Mouse (Mus musculus): ENCODE measurements around the gene Ypel1. TPM values are rescaled to one million over a fixed set of nuclear protein-coding genes. Genes with fewer than 3 reads are reported as not detected.

Gene Ypel1
- polyA plus RNA-seq, 1 experiment from 2014 or later = 104 TPM

DNA sequence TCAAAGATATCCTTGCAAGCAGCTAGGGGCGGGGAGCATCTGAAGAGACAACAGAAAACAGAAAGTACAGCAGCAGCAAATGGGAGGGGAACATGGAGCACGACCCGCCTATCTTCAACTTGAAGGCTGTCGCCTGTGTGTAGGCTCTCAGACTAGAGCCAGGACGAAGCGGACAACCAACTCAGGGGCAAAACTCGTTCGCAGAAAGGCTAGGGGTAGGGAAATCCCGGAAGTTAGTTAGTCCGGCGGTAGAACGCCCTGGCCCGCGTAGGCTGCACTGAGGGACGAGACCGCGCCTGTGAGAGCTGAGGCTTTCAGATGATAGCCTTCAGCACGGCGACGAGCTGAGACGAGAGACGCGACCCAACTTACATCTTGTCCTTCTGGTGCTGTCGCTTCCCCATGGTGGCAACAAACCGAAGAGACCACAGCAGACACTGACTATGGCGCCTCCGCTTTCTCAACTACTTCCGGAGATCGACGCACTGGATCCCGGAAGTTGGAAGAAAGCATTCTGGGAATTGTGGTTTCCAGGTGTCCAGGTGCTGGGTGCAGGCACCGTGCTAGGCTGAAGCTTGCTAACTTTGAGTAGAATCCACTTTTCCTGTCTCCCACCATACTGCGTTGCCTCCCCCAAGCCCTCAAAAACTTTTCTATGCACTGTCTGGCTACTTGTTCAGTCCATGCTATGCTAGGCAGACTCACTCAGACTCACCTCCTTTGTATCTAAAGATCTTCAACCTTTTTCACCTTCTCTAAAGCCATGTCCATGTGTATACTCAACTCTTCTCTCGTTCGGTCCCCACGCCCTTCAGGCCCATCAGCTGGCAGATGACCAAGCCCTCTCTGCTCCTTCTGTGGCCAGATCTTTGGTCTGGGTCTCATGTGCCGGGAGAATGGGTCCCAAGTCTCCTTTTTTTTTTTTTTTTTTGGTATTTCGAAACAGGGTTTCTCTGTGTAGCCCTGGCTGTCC lies 41.6 kb downstream of the Ypel1 start, which contains the start of gene Ppil2:
Gene Ppil2, minus strand, starts transcription at position 487 of the 973 bp plus-strand sequence.
- H3K4me2 ChIP-seq (ENCODE audit: low read length) = peak within 1 kb of the TSS; percentile 75
- H3K9me3 ChIP-seq (ENCODE audit: control insufficient read depth, low read length) = no peaks in the 10 kb centered on the region
- H3K4me3 ChIP-seq (ENCODE audit: low read length) = peak within 1 kb of the TSS; percentile 80
- H3K4me1 ChIP-seq (ENCODE audit: control insufficient read depth, insufficient read depth, low read depth, low read length) = peaks cover 14% of the 10 kb centered on the region
- 8% methylated on average over 38 of the region's 38 CpGs for WGBS
- no peaks in the 10 kb centered on the region for H3K27me3 ChIP-seq (replicated peaks; ENCODE audit: control insufficient read depth, insufficient read depth, low read length)
- peaks cover 5% of the 10 kb centered on the region for H3K36me3 ChIP-seq (ENCODE audit: control insufficient read depth, insufficient read depth, low read length)
- H3K9ac ChIP-seq (ENCODE audit: low read depth, low read length) = peak within 1 kb of the TSS; percentile 76
- peak within 1 kb of the TSS; percentile 76 for H3K27ac ChIP-seq (ENCODE audit: low read depth, low read length)
- peak; percentile 90 for ATAC-seq

DNA sequence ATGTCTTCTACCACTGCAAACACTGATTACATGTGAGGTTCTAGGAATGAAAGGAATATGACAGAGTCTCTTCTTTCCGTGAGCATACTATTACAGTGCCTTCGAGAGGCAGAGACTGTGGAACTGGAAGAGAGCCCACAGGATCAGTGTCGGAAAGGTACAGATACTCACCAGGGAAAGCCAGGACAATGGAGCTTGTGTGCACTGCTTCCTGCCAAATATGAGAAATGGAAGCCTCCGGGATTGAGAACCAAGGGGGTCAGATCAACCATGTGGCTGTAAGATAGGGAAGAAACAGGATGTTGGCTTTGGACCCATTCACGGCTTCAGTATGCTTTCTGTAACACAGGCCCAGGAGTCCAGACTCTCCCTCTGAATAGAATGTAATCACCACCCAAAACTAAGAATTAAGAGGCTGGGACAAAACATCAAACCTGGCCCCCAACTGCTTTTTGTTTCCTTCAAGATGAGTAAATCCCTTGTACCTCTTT lies 47.9 kb downstream of the Ypel1 start:
- Histone ChIP-seq H3K4me1 (ENCODE audit: control insufficient read depth, insufficient read depth, low read depth, low read length) (no peaks in the 10 kb centered on the region), H3K9me3 (ENCODE audit: control insufficient read depth, low read length) (no peaks in the 10 kb centered on the region)
- WGBS = 85% methylated on average over 5 of the region's 5 CpGs

DNA sequence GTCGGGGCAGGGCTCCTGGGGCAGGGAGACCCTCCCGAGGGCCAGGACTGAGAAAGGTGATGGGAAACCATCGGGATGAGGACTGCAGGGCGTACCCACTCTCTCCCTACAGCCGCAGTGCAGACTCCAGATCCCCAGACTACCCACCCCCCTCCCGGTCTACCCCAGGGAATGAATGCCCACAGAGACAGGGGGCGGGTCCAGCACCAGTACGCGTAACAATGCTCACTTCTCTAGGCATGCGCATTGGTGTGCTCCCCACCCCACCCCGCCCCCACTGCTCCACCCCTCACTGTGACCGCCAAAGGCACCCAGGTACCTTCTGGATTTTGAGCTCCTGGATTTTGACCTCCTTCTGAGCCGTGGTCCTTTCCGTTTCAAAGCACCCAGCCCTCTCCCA lies 52.1 kb downstream of the Ypel1 start:
- Histone ChIP-seq H3K4me1 (ENCODE audit: control insufficient read depth, insufficient read depth, low read depth, low read length) (peaks cover 17% of the 10 kb centered on the region), H3K9me3 (ENCODE audit: control insufficient read depth, low read length) (no peaks in the 10 kb centered on the region), H3K4me2 (ENCODE audit: low read length) (peak overlapping the region; percentile 38), H3K27ac (ENCODE audit: low read depth, low read length) (no peak overlapping the region), H3K27me3 (replicated peaks; ENCODE audit: control insufficient read depth, insufficient read depth, low read length) (no peaks in the 10 kb centered on the region), H3K9ac (ENCODE audit: low read depth, low read length) (peak overlapping the region; percentile 39; the same call in 1 of the 2 replicates), H3K36me3 (ENCODE audit: control insufficient read depth, insufficient read depth, low read length) (no peaks in the 10 kb centered on the region), H3K4me3 (ENCODE audit: low read length) (no peak overlapping the region)
- peak; percentile 26; the same call in 1 of the 2 replicates for ATAC-seq
- 45% methylated on average over 14 of the region's 14 CpGs for WGBS

More for the DNA sequence above, 47.9 kb downstream of the Ypel1 start:
- Histone ChIP-seq H3K4me2 (ENCODE audit: low read length) (no peak overlapping the region), H3K27me3 (replicated peaks; ENCODE audit: control insufficient read depth, insufficient read depth, low read length) (no peaks in the 10 kb centered on the region), H3K27ac (ENCODE audit: low read depth, low read length) (no peak overlapping the region), H3K9ac (ENCODE audit: low read depth, low read length) (no peak overlapping the region), H3K4me3 (ENCODE audit: low read length) (no peak overlapping the region), H3K36me3 (ENCODE audit: control insufficient read depth, insufficient read depth, low read length) (no peaks in the 10 kb centered on the region)
- ATAC-seq = no peak

DNA sequence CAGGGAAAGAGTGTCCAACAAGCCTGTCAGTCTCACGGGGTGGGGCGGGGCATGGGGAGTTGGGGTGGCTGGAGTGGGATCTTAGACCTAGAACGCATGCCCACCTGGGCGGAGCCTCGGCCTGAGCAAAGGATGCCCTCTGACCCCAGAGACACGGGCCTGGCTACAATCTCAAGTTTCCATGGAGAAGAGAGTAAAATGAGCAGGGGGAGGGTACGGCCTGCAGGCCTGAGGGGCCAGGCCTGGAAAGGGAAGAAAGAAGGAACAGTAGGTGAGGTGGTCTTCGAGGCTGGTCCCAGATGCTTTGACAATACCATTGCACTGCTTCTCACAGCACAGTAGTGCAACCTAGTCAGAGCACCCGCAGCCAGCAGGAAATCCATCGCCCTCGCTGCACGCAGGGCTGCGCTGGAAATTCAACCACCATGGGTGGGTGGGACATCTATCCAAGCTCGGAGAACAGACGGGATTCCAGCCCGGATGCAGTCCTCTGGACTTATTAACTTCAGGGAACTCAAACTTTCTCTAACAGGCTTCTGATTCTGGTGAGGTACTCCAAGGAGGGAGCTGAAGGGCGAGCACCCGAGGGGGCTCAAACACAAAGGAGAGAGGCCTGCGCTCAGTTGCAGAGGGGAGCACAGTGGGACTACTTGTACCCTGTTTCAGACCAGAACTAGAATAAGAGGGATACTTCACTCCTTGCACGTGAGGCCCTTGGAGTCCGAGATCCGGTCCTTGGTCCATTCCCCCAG lies 54.8 kb downstream of the Ypel1 start:
- peak overlapping the region; percentile 76 for H3K4me2 ChIP-seq (ENCODE audit: low read length)
- H3K9ac ChIP-seq (ENCODE audit: low read depth, low read length) = peak overlapping the region; percentile 52

DNA sequence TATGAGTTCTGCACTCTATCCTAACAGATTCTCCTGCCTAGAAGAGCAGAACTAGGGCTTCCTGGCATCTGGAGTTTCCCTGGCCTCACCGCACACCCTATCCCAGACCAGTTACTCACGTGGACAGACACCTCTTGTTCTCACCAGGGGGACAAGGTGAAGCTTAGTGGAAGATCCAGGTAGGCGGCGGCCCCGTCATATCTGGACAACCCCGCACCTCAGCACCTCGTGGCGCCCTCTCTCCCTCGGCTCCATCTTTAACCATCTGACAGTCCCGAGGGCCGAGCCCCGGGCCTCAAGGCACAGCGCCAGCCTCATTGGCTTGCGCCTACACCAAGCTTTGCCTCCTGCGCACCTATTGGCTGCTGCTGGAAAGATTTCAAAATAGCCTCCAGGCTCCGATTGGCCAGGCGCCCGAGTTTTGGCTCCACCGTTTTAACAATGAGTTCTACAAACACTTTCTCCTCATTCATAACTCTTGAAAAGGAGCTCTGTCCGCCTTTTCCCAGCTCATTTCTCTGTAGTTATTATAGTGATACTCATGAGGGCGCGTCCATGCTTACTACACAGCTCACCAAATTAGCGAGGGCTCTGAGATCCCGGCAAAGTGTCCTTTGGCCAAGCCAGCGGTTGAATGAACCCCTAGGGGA lies 55.5 kb downstream of the Ypel1 start, which contains the start of gene 2610318N02Rik:
Gene 2610318N02Rik, minus strand, starts transcription at position 297 of the 650 bp plus-strand sequence.
- peaks cover 17% of the 10 kb centered on the region for H3K4me1 ChIP-seq (ENCODE audit: control insufficient read depth, insufficient read depth, low read depth, low read length)
- 0% methylated on average over 25 of the region's 25 CpGs for WGBS

More for the DNA sequence above, 54.8 kb downstream of the Ypel1 start:
- Histone ChIP-seq H3K4me3 (ENCODE audit: low read length) (peak overlapping the region; percentile 46), H3K4me1 (ENCODE audit: control insufficient read depth, insufficient read depth, low read depth, low read length) (peaks cover 17% of the 10 kb centered on the region), H3K36me3 (ENCODE audit: control insufficient read depth, insufficient read depth, low read length) (no peaks in the 10 kb centered on the region), H3K9me3 (ENCODE audit: control insufficient read depth, low read length) (no peaks in the 10 kb centered on the region), H3K27me3 (replicated peaks; ENCODE audit: control insufficient read depth, insufficient read depth, low read length) (no peaks in the 10 kb centered on the region), H3K27ac (ENCODE audit: low read depth, low read length) (no peak overlapping the region)
- peak; percentile 25; the same call in 1 of the 2 replicates for ATAC-seq
- WGBS = 2% methylated on average over 22 of the region's 22 CpGs

GRCm38 (mm10) chr16:17127292-17127691 lies 57.8 kb downstream of the Ypel1 start:
- WGBS = 100% methylated on average over 1 of the region's 1 CpGs
- Histone ChIP-seq H3K9ac (ENCODE audit: low read depth, low read length) (no peak overlapping the region), H3K9me3 (ENCODE audit: control insufficient read depth, low read length) (no peaks in the 10 kb centered on the region), H3K4me2 (ENCODE audit: low read length) (no peak overlapping the region), H3K27ac (ENCODE audit: low read depth, low read length) (no peak overlapping the region), H3K27me3 (replicated peaks; ENCODE audit: control insufficient read depth, insufficient read depth, low read length) (no peaks in the 10 kb centered on the region), H3K36me3 (ENCODE audit: control insufficient read depth, insufficient read depth, low read length) (no peaks in the 10 kb centered on the region), H3K4me1 (ENCODE audit: control insufficient read depth, insufficient read depth, low read depth, low read length) (peaks cover 24% of the 10 kb centered on the region), H3K4me3 (ENCODE audit: low read length) (no peak overlapping the region)
- ATAC-seq = no peak

More for the DNA sequence above, 55.5 kb downstream of the Ypel1 start, which contains the start of gene 2610318N02Rik:
- H3K27me3 ChIP-seq (replicated peaks; ENCODE audit: control insufficient read depth, insufficient read depth, low read length) = no peaks in the 10 kb centered on the region
- H3K27ac ChIP-seq (ENCODE audit: low read depth, low read length) = no peak within 1 kb of the TSS
- no peaks in the 10 kb centered on the region for H3K9me3 ChIP-seq (ENCODE audit: control insufficient read depth, low read length)
- peak; percentile 91 for ATAC-seq
- peak within 1 kb of the TSS; percentile 46 for H3K4me3 ChIP-seq (ENCODE audit: low read length)
- peak within 1 kb of the TSS; percentile 76 for H3K4me2 ChIP-seq (ENCODE audit: low read length)
- H3K36me3 ChIP-seq (ENCODE audit: control insufficient read depth, insufficient read depth, low read length) = no peaks in the 10 kb centered on the region
- H3K9ac ChIP-seq (ENCODE audit: low read depth, low read length) = peak within 1 kb of the TSS; percentile 52

DNA sequence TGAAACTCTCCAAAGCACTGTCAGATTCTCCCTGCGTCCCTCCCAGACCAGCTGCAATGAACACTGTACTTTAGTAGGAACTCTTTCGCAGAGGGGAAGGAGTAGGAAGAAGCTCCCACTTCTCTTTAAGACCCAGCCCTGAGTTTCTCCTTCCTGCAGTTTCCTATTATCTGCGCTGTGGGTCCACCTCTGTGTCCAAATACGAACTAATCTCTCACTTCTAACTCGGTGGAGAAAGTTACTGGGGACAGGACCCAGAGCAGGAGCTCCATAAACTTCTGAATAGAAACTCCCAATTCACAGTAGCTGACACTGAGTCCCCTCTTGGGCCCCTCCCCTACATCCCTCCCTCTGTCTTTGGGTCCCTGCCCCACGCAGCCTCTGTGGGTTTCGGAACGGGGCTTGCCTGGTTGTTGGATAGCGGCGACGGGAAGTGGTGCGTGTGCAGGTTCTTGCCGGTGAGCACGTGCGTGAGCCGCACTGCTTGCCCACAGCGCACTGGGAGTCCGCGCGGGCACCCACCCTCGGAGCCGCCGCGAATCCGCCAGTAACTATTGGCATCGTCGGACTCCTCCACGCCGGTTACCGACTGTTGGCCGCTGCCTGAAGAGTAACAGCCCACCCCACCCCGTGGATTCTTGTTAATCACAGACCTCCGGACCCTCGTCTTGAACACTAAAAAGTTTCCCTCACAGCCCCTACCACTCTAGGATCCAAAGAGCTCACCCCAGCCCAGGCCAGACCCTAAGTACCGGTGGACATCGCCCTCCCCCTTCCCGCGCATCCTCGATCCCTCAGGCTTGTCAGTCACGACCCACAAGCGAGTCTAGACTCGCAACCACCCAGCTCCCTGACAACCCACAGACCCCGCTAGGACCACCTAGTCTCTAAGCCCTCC lies 61.9 kb downstream of the Ypel1 start:
- peak; percentile 11 for ATAC-seq
- Histone ChIP-seq H3K36me3 (ENCODE audit: control insufficient read depth, insufficient read depth, low read length) (no peaks in the 10 kb centered on the region), H3K4me2 (ENCODE audit: low read length) (peak overlapping the region; percentile 99), H3K9me3 (ENCODE audit: control insufficient read depth, low read length) (no peaks in the 10 kb centered on the region), H3K4me1 (ENCODE audit: control insufficient read depth, insufficient read depth, low read depth, low read length) (peaks cover 12% of the 10 kb centered on the region), H3K27me3 (replicated peaks; ENCODE audit: control insufficient read depth, insufficient read depth, low read length) (no peaks in the 10 kb centered on the region), H3K27ac (ENCODE audit: low read depth, low read length) (peak overlapping the region; percentile 77; the same call in 1 of the 2 replicates), H3K4me3 (ENCODE audit: low read length) (peak overlapping the region; percentile 93), H3K9ac (ENCODE audit: low read depth, low read length) (peak overlapping the region; percentile 82)
- 4% methylated on average over 43 of the region's 43 CpGs for WGBS
